Mouse (Mus musculus) small intestine, adult 2 months (tissue): Measurements from ENCODE around the gene Pitpnc1.

ENCODE experiments used
- CTCF ChIP-seq: fragments of 200-500 bp; IDR thresholded peaks from 2 replicates; pipeline ENCODE4 v1.5.1; 2012; ENCODE audit warnings: low read depth, mild to moderate bottlenecking, control low read depth, inconsistent platforms, low read length, moderate library complexity, mixed read lengths; ENCODE audit not compliant: insufficient replicate concordance, insufficient read length; ENCODE audit errors: extremely low read depth
- POLR2A ChIP-seq: fragments of 200-500 bp; IDR thresholded peaks from 2 replicates; pipeline ENCODE4 v1.6.1; 2012; ENCODE audit warnings: low read depth, mild to moderate bottlenecking, control low read depth, inconsistent platforms, low read length, moderate library complexity

DNA sequence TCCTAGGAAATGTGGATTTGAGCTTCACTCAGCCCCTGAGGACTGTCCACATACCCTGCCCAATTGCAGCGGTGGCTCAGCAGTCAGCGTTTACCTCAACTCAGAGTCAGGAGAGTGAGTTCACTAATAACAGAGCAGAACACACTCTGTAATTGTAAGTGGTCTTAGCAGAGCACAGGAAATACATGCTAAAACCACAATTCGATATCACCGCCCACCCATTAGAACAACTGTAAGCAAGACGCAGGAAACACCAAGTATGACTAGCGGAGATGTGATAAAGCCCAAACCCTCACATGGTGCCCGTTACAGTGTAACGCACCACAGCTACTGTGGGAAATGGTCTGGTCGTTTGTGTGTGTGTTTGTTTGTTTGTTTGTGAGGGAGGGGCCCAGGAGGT is 62.8 kb downstream of the Pitpnc1 start:
- TF ChIP-seq CTCF: no peak
- no peak for TF ChIP-seq POLR2A
